Mouse (Mus musculus) forebrain, embryonic 14.5 days (tissue): ENCODE data around the gene Slc25a22. TPM values are rescaled to one million over a fixed set of nuclear protein-coding genes. Genes with fewer than 3 reads are reported as not detected.

Source experiments
- ATAC-seq: fragments of 200-750 bp; cut with Nextera tagmentation; 2 replicates; pipeline ENCODE4 v1.8.0; 2017; ENCODE audit warnings: mild to moderate bottlenecking, moderate library complexity
- DNase-seq: peaks from one replicate; pipeline ENCODE4 v3.0.0-alpha.2; 2015; ENCODE audit warnings: low spot score
- H3K27ac ChIP-seq: fragments of 300-500 bp; sonication (generic); 2 replicates; pipeline ENCODE4 v1.5.1; 2014; ENCODE audit warnings: low read depth, mild to moderate bottlenecking, control low read depth, low read length, moderate library complexity
- H3K27me3 ChIP-seq: fragments of 300-500 bp; sonication (generic); replicated peaks from 2 replicates; pipeline ENCODE4 v1.6.1; 2014; ENCODE audit warnings: low read length, control low read depth, mixed read lengths; ENCODE audit not compliant: control insufficient read depth, insufficient read depth
- H3K36me3 ChIP-seq: fragments of 300-500 bp; sonication (generic); 2 replicates; pipeline ENCODE4 v1.6.1; 2014; ENCODE audit warnings: low read length, control low read depth; ENCODE audit not compliant: control insufficient read depth, insufficient read depth
- H3K4me1 ChIP-seq: fragments of 300-500 bp; sonication (generic); 2 replicates; pipeline ENCODE4 v1.6.1; 2014; ENCODE audit warnings: antibody characterized with exemption, low read length, control low read depth; ENCODE audit not compliant: control insufficient read depth, insufficient read depth
- H3K4me2 ChIP-seq: fragments of 300-500 bp; sonication (generic); 2 replicates; pipeline ENCODE4 v1.6.1; 2014; ENCODE audit warnings: mild to moderate bottlenecking, control low read depth, low read length
- H3K4me3 ChIP-seq: fragments of 300-500 bp; sonication (generic); 2 replicates; pipeline ENCODE4 v1.5.1; 2014; ENCODE audit warnings: low read depth, low read length, control low read depth
- H3K9ac ChIP-seq: fragments of 300-500 bp; sonication (generic); 2 replicates; pipeline ENCODE4 v1.6.1; 2014; ENCODE audit warnings: mild to moderate bottlenecking, low read length, control low read depth, moderate library complexity
- H3K9me3 ChIP-seq: fragments of 300-500 bp; sonication (generic); replicated peaks from 2 replicates; pipeline ENCODE4 v1.6.1; 2016; ENCODE audit warnings: low read length, control low read depth, mixed read lengths; ENCODE audit not compliant: control insufficient read depth
- WGBS: fragments of 180-500 bp; shearing (Covaris S2); extraction: QIAGEN DNeasy Blood & Tissue Kit; methylation state at CpG from one replicate; pipeline ENCODE4 v1.1.7; 2014; 5-methylcytosine and 5-hydroxymethylcytosine counted together
- polyA plus RNA-seq: library from polyadenylated mRNA; unstranded; fragments of >200 nt; fragmentation: Nextera tagmentation; extraction: Ambion mirVana; gene quantifications from 2 replicates; pipeline ENCODE4 v1.2.1, GENCODE M21; 2014

The Slc25a22 gene
- polyA plus RNA-seq, 1 experiment from 2014 or later: 56.0 TPM

GRCm38 (mm10) chr7:141443081-141443821, 5.6 kb upstream of the Slc25a22 start:
- ATAC-seq: no peak
- Histone ChIP-seq H3K4me2 (peak overlapping the region; percentile 73), H3K9ac (peak overlapping the region; percentile 66), H3K4me3 (peak overlapping the region; percentile 35), H3K27ac (peak overlapping the region; percentile 27; the same call in 1 of the 2 replicates), H3K4me1 (peaks cover 16% of the 10 kb centered on the region), H3K9me3 (no peaks in the 10 kb centered on the region), H3K27me3 (0 out of 2 replicates have a peak, but pooled peaks cover 2% of the 10 kb centered on the region), H3K36me3 (peaks cover 20% of the 10 kb centered on the region)
- WGBS: 17% methylated on average over 12 of the region's 12 CpGs
- DNase-seq: peak; percentile 60

GRCm38 (mm10) chr7:141442199-141442598, 4.5 kb upstream of the Slc25a22 start:
- Histone ChIP-seq H3K9ac (peak overlapping the region; percentile 66; the same call in 1 of the 2 replicates), H3K27ac (no peak overlapping the region), H3K27me3 (0 out of 2 replicates have a peak, but pooled peaks cover 2% of the 10 kb centered on the region), H3K4me2 (peak overlapping the region; percentile 73), H3K4me3 (peak overlapping the region; percentile 0; the same call in 1 of the 2 replicates), H3K36me3 (peaks cover 21% of the 10 kb centered on the region), H3K4me1 (peaks cover 14% of the 10 kb centered on the region), H3K9me3 (no peaks in the 10 kb centered on the region)
- DNase-seq: no peak
- ATAC-seq: no peak
- 92% methylated on average over 13 of the region's 13 CpGs for WGBS

- Histone ChIP-seq H3K9me3 (no peaks in the 10 kb centered on the region), H3K4me2 (no peak overlapping the region), H3K27ac (no peak overlapping the region), H3K4me3 (no peak overlapping the region), H3K27me3 (0 out of 2 replicates have a peak, but pooled peaks cover 2% of the 10 kb centered on the region), H3K36me3 (peaks cover 21% of the 10 kb centered on the region), H3K9ac (no peak overlapping the region), H3K4me1 (peaks cover 15% of the 10 kb centered on the region)
- DNase-seq: no peak
- no peak for ATAC-seq
- 95% methylated on average over 9 of the region's 9 CpGs for WGBS
These were observed 3.8 kb upstream of the Slc25a22 start for GRCm38 (mm10) chr7:141441460-141441859.

GRCm38 (mm10) chr7:141440613-141441012, 2.9 kb upstream of the Slc25a22 start:
- 26% methylated on average over 6 of the region's 6 CpGs for WGBS
- 0 out of 2 replicates have a peak, but pooled peaks cover 2% of the 10 kb centered on the region for H3K27me3 ChIP-seq
- DNase-seq (peak; percentile 42), ATAC-seq (no peak)
- H3K9ac ChIP-seq: no peak overlapping the region
- H3K4me1 ChIP-seq: peaks cover 22% of the 10 kb centered on the region
- no peak overlapping the region for H3K4me3 ChIP-seq
- no peak overlapping the region for H3K27ac ChIP-seq
- no peak overlapping the region for H3K4me2 ChIP-seq
- peaks cover 21% of the 10 kb centered on the region for H3K36me3 ChIP-seq
- H3K9me3 ChIP-seq: no peaks in the 10 kb centered on the region

GRCm38 (mm10) chr7:141439811-141440210, 2.1 kb upstream of the Slc25a22 start:
- no peak overlapping the region for H3K27ac ChIP-seq
- H3K9ac ChIP-seq: no peak overlapping the region
- 0 out of 2 replicates have a peak, but pooled peaks cover under 1% of the 10 kb centered on the region for H3K27me3 ChIP-seq
- H3K9me3 ChIP-seq: no peaks in the 10 kb centered on the region
- 94% methylated on average over 11 of the region's 11 CpGs for WGBS
- peaks cover 21% of the 10 kb centered on the region for H3K36me3 ChIP-seq
- no peak overlapping the region for H3K4me2 ChIP-seq
- no peak overlapping the region for H3K4me3 ChIP-seq
- peaks cover 25% of the 10 kb centered on the region for H3K4me1 ChIP-seq
- DNase-seq (no peak), ATAC-seq (no peak)

- no peaks in the 10 kb centered on the region for H3K27me3 ChIP-seq
- H3K36me3 ChIP-seq: peaks cover 21% of the 10 kb centered on the region
- H3K27ac ChIP-seq: no peak overlapping the region
- H3K4me2 ChIP-seq: no peak overlapping the region
- DNase-seq (no peak), ATAC-seq (no peak)
- peaks cover 24% of the 10 kb centered on the region for H3K4me1 ChIP-seq
- no peaks in the 10 kb centered on the region for H3K9me3 ChIP-seq
- H3K4me3 ChIP-seq: no peak overlapping the region
- 96% methylated on average over 10 of the region's 10 CpGs for WGBS
- no peak overlapping the region for H3K9ac ChIP-seq
These were observed 1.5 kb upstream of the Slc25a22 start for GRCm38 (mm10) chr7:141439140-141439679.

GRCm38 (mm10) chr7:141438201-141438968, 693 bp upstream of the Slc25a22 start:
- Histone ChIP-seq H3K9ac (no peak overlapping the region), H3K4me1 (peaks cover 25% of the 10 kb centered on the region), H3K9me3 (no peaks in the 10 kb centered on the region), H3K27ac (no peak overlapping the region; the same call in 1 of the 2 replicates), H3K4me2 (no peak overlapping the region), H3K4me3 (no peak overlapping the region), H3K27me3 (no peaks in the 10 kb centered on the region), H3K36me3 (peaks cover 22% of the 10 kb centered on the region)
- DNase-seq: no peak
- 91% methylated on average over 12 of the region's 12 CpGs for WGBS
- no peak for ATAC-seq

GRCm38 (mm10) chr7:141436523-141436892, 1.2 kb downstream of the Slc25a22 start:
- Histone ChIP-seq H3K36me3 (peaks cover 41% of the 10 kb centered on the region), H3K27ac (no peak overlapping the region), H3K9me3 (no peaks in the 10 kb centered on the region), H3K4me3 (peak overlapping the region; percentile 65), H3K4me2 (peak overlapping the region; percentile 94), H3K27me3 (no peaks in the 10 kb centered on the region), H3K9ac (peak overlapping the region; percentile 81), H3K4me1 (peaks cover 19% of the 10 kb centered on the region)
- DNase-seq: no peak
- 56% methylated on average over 2 of the region's 2 CpGs for WGBS
- no peak for ATAC-seq
